Mouse (Mus musculus): ENCODE data around the gene Ets1. TPM values are rescaled to one million over a fixed set of nuclear protein-coding genes. Genes with fewer than 3 reads are reported as not detected.

The Ets1 gene
- polyA plus RNA-seq, 1 experiment, result 6.8 TPM

DNA sequence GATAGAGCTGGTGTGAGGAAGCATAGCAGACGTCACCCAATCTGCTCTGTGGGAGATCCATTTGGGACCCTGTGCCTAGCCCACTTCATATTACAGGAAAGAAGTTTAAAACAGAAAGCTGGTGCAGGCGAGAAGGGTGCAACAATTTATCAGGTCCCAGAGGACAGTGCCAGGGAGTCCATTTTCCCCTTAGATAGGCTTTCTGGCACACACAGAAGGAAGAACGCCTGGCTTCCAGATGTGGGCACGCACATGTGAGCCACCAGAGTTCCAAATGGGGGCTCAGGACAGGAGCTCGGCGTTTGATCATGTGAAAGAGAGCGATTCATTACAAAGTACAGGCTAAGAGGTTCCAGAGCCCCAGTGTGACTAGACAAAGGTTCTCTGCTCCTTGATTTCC is 3.8 kb upstream of the Ets1 start:
- H3K4me3 ChIP-seq (replicated peaks; ENCODE audit: insufficient read depth, low read depth, low read length), result no peak overlapping the region

DNA sequence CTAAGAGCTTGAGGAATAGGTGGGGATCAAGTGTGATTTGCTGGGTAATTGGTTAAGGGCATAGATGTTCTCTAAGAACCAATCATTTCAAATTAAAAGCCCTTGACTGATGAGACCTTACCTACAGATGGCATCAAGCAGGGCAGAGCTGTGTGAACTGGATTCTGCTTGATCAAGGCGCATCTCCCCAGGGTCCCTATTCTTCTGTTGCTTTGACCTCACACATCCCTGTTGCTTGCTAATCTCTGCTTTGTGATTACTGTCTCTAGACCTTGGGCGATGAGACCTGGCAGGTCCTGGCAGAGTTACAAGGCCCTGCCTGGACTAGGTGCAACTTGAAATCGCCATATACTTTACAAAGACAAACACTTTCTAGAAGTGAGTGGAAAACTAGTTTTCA is 9.0 kb downstream of the Ets1 start:
- WGBS, result 52% methylated on average over 3 of the region's 3 CpGs
- H3K27ac ChIP-seq (ENCODE audit: insufficient read depth, low read length), result no peak overlapping the region
- no peak for DNase-seq
- no peak for TF ChIP-seq CTCF (IDR thresholded peaks at IDR 0.05; ENCODE audit: borderline replicate concordance, insufficient read depth, low read depth, low read length)
- TF ChIP-seq POLR2A (IDR thresholded peaks at IDR 0.05; ENCODE audit: borderline replicate concordance, insufficient read depth, low read length), result no peak
- H3K4me1 ChIP-seq (ENCODE audit: control insufficient read depth, insufficient read depth, low read length), result no peaks in the 10 kb centered on the region
- H3K27me3 ChIP-seq (ENCODE audit: control insufficient read depth, insufficient read depth, low read length), result peaks cover 1% of the 10 kb centered on the region; the same call in 1 of the 2 replicates
- no peak overlapping the region for H3K4me3 ChIP-seq (replicated peaks; ENCODE audit: insufficient read depth, low read depth, low read length)

More for the DNA sequence above, 3.8 kb upstream of the Ets1 start:
- DNase-seq, result no peak
- Histone ChIP-seq H3K4me1 (ENCODE audit: control insufficient read depth, insufficient read depth, low read length) (no peaks in the 10 kb centered on the region), H3K27ac (ENCODE audit: insufficient read depth, low read length) (no peak overlapping the region), H3K27me3 (ENCODE audit: control insufficient read depth, insufficient read depth, low read length) (no peaks in the 10 kb centered on the region; the same call in 1 of the 2 replicates)
- WGBS, result 61% methylated on average over 7 of the region's 7 CpGs
- no peak for TF ChIP-seq CTCF (IDR thresholded peaks at IDR 0.05; ENCODE audit: borderline replicate concordance, insufficient read depth, low read depth, low read length)
- no peak for TF ChIP-seq POLR2A (IDR thresholded peaks at IDR 0.05; ENCODE audit: borderline replicate concordance, insufficient read depth, low read length)

DNA sequence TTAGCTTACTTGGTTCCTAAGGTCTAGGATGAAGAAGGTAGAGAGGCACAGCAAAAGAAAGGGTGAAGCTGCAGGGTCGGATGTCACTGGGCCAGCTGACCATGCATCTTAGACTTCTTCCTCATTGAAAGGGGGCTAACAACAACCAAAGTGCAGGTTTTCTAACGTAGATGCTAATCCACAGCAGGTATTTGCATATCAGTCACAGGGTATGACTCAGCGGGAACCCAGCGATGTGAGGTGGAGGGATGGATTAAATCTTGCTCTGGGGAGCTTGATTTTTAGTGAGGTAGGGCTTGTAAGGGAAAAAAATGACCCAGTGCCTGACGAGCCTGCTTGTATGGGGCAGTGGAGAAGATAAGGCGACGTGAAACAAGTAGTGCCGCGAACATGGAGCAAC is 9.5 kb downstream of the Ets1 start:
- Histone ChIP-seq H3K4me3 (replicated peaks; ENCODE audit: insufficient read depth, low read depth, low read length) (no peak overlapping the region), H3K4me1 (ENCODE audit: control insufficient read depth, insufficient read depth, low read length) (no peaks in the 10 kb centered on the region), H3K27me3 (ENCODE audit: control insufficient read depth, insufficient read depth, low read length) (peaks cover 1% of the 10 kb centered on the region; the same call in 1 of the 2 replicates), H3K27ac (ENCODE audit: insufficient read depth, low read length) (no peak overlapping the region)
- WGBS, result 32% methylated on average over 9 of the region's 9 CpGs
- no peak for DNase-seq
- no peak for TF ChIP-seq CTCF (IDR thresholded peaks at IDR 0.05; ENCODE audit: borderline replicate concordance, insufficient read depth, low read depth, low read length)
- TF ChIP-seq POLR2A (IDR thresholded peaks at IDR 0.05; ENCODE audit: borderline replicate concordance, insufficient read depth, low read length), result no peak

DNA sequence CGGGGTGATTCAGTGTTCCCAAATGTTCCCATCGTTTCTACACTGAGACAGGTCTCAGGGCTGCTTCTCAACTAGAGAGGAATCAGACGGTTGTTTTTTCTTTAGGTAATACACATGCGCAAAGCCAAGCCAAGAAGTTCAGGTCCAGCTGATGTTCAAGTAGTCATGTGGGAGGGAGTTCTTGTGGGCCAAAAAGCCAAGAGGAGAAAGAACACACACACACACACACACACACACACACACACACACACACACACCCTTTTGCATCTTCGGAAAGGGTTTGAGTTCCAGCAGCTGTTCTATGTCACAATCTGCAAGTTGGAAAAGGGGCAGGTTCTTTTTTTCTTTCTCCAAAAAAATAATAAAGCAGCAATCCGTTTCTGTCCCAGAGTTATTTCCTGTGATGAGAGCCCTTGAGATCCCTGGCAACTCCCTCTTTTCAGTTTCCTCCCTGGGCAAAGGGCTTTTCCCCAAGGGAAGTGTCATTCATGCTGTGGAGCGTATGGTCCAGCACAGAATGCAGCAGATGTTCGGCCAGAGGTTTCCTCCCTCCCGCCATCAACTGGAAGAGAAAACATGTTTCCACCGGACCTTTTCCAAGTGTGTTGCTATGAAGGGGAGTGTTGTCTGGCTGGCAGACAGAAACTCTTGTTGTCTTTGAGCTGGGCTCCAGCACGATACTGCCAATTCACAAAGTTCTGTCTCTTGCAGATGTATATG is 10.7 kb downstream of the Ets1 start:
- Histone ChIP-seq H3K4me1 (ENCODE audit: control insufficient read depth, insufficient read depth, low read length) (no peaks in the 10 kb centered on the region), H3K4me3 (replicated peaks; ENCODE audit: insufficient read depth, low read depth, low read length) (no peak overlapping the region), H3K27me3 (ENCODE audit: control insufficient read depth, insufficient read depth, low read length) (peaks cover 1% of the 10 kb centered on the region; the same call in 1 of the 2 replicates), H3K27ac (ENCODE audit: insufficient read depth, low read length) (no peak overlapping the region)
- no peak for DNase-seq
- WGBS, result 27% methylated on average over 11 of the region's 11 CpGs
- TF ChIP-seq POLR2A (IDR thresholded peaks at IDR 0.05; ENCODE audit: borderline replicate concordance, insufficient read depth, low read length) (no peak), CTCF (IDR thresholded peaks at IDR 0.05; ENCODE audit: borderline replicate concordance, insufficient read depth, low read depth, low read length) (no peak)

DNA sequence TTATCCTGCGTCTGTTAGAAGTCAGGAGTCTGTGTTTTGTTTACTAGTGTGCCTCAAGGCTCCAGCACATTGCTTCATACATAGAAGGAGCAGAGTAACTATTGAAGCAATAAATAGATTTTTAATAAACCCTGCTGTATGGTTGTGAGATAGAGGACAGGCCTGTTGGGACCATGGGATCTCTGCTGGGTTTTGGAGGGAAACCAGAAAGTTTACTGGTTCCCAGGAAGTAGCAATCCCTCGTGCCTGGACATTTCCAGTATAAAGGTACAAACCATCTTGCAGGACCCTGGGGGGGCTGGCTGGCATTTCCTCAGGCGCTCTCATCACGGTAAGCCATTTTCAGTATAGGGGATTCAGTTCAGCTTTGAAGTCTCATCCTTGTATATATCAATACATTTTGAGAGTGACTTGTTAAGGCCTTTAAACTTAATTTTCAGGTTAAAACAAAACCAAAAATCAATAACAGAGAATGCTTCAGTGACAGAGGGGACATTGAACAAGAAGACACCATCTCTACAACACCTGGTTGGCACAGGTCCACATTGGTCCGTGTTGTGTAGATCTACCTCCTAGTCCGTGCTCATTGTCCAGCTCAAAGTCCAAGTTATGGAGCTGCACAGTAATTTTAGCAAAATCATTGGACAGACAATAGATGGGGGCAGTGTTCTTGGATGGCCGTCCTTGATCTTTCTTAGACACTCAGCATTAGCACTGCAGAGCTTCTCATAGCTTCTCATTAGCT is 11.7 kb downstream of the Ets1 start:
- H3K4me3 ChIP-seq (replicated peaks; ENCODE audit: insufficient read depth, low read depth, low read length), result no peak overlapping the region
- H3K27ac ChIP-seq (ENCODE audit: insufficient read depth, low read length), result no peak overlapping the region
- DNase-seq, result no peak
- TF ChIP-seq CTCF (IDR thresholded peaks at IDR 0.05; ENCODE audit: borderline replicate concordance, insufficient read depth, low read depth, low read length) (no peak), POLR2A (IDR thresholded peaks at IDR 0.05; ENCODE audit: borderline replicate concordance, insufficient read depth, low read length) (no peak)
- no peaks in the 10 kb centered on the region for H3K4me1 ChIP-seq (ENCODE audit: control insufficient read depth, insufficient read depth, low read length)
- 80% methylated on average over 7 of the region's 7 CpGs for WGBS
- peaks cover 1% of the 10 kb centered on the region; the same call in 1 of the 2 replicates for H3K27me3 ChIP-seq (ENCODE audit: control insufficient read depth, insufficient read depth, low read length)

DNA sequence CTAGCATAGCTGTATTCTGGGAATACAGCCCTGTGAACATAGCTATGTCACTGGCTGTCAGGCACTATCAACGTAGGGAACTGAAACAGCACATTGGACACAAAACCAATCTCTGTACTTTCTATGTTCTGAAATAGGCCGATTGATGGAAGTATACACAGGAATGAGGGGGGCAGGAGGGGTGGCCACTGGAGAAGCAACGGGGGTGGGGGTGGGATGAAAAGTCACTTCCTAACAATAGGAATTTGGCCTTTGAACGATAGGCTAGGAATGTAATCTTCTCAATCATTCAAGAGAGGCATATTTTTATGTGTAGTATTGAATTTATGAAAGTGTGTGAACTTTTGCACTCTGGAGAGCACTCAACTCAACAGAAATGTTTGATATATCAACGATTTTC is 12.3 kb downstream of the Ets1 start:
- DNase-seq, result no peak
- H3K27ac ChIP-seq (ENCODE audit: insufficient read depth, low read length), result no peak overlapping the region
- H3K27me3 ChIP-seq (ENCODE audit: control insufficient read depth, insufficient read depth, low read length), result peaks cover 1% of the 10 kb centered on the region; the same call in 1 of the 2 replicates
- no peak for TF ChIP-seq CTCF (IDR thresholded peaks at IDR 0.05; ENCODE audit: borderline replicate concordance, insufficient read depth, low read depth, low read length)
- TF ChIP-seq POLR2A (IDR thresholded peaks at IDR 0.05; ENCODE audit: borderline replicate concordance, insufficient read depth, low read length), result no peak
- 91% methylated on average over 5 of the region's 5 CpGs for WGBS
- H3K4me1 ChIP-seq (ENCODE audit: control insufficient read depth, insufficient read depth, low read length), result no peaks in the 10 kb centered on the region
- H3K4me3 ChIP-seq (replicated peaks; ENCODE audit: insufficient read depth, low read depth, low read length), result no peak overlapping the region

DNA sequence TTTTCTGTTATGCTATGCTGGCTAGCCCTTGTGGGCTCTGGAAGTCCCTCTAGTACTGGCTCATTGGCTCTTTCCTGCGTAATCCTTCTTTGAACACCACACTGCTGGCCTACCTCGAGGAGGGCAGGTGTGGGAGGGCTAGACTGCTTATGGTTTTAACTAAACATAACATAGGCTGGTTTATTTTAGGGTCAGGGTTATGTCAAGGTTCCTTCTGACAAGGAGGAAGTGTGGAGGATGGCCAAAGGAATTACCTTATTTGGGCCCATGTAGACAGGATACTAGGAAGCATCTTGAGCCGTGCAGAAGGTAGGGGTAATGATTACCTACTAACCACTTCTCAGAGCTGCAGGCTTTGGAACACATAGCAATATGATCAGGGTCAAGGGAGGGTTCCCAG is 14.7 kb downstream of the Ets1 start:
- 84% methylated on average over 3 of the region's 3 CpGs for WGBS

More for the DNA sequence above, 14.7 kb downstream of the Ets1 start:
- no peak for DNase-seq
- Histone ChIP-seq H3K27ac (ENCODE audit: insufficient read depth, low read length) (no peak overlapping the region), H3K27me3 (ENCODE audit: control insufficient read depth, insufficient read depth, low read length) (peaks cover 1% of the 10 kb centered on the region; the same call in 1 of the 2 replicates), H3K4me3 (replicated peaks; ENCODE audit: insufficient read depth, low read depth, low read length) (no peak overlapping the region), H3K4me1 (ENCODE audit: control insufficient read depth, insufficient read depth, low read length) (no peaks in the 10 kb centered on the region)
- no peak for TF ChIP-seq POLR2A (IDR thresholded peaks at IDR 0.05; ENCODE audit: borderline replicate concordance, insufficient read depth, low read length)
- TF ChIP-seq CTCF (IDR thresholded peaks at IDR 0.05; ENCODE audit: borderline replicate concordance, insufficient read depth, low read depth, low read length), result no peak

Measured in cerebellum, adult 2 months (tissue).